Mouse (Mus musculus) hindbrain, embryonic 14.5 days (tissue): Measurements from ENCODE around the gene Nlrc3. TPM values are rescaled to one million over a fixed set of nuclear protein-coding genes. Genes with fewer than 3 reads are reported as not detected.

Source experiments
- ATAC-seq: fragments of 200-750 bp; cut with Nextera tagmentation; 2 replicates; pipeline ENCODE4 v1.8.0; 2017; ENCODE audit warnings: moderate number of reproducible peaks, mild to moderate bottlenecking, moderate TSS enrichment, moderate library complexity; ENCODE audit not compliant: low FRiP score
- DNase-seq: peaks from one replicate; pipeline ENCODE4 v3.0.0-alpha.2; 2015; ENCODE audit warnings: low spot score
- H3K27ac ChIP-seq: fragments of 300-500 bp; sonication (generic); 2 replicates; pipeline ENCODE4 v1.5.1; 2014; ENCODE audit warnings: mild to moderate bottlenecking, moderate library complexity
- H3K27me3 ChIP-seq: fragments of 300-500 bp; sonication (generic); 2 replicates; pipeline ENCODE4 v1.6.1; 2014; ENCODE audit warnings: mild to moderate bottlenecking, low read length, mixed read lengths; ENCODE audit not compliant: control insufficient read depth, insufficient read depth
- H3K36me3 ChIP-seq: fragments of 300-500 bp; sonication (generic); replicated peaks from 2 replicates; pipeline ENCODE4 v1.6.1; 2014; ENCODE audit not compliant: control insufficient read depth, insufficient read depth
- H3K4me1 ChIP-seq: fragments of 300-500 bp; sonication (generic); replicated peaks from 2 replicates; pipeline ENCODE4 v1.6.1; 2014; ENCODE audit warnings: antibody characterized with exemption, low read length, mixed read lengths; ENCODE audit not compliant: control insufficient read depth, insufficient read depth
- H3K4me2 ChIP-seq: fragments of 300-500 bp; sonication (generic); replicated peaks from 2 replicates; pipeline ENCODE4 v1.6.1; 2014; ENCODE audit warnings: mild to moderate bottlenecking, moderate library complexity
- H3K4me3 ChIP-seq: fragments of 300-500 bp; sonication (generic); replicated peaks from 2 replicates; pipeline ENCODE4 v1.5.1; 2014; ENCODE audit warnings: mild to moderate bottlenecking, low read length
- H3K9ac ChIP-seq: fragments of 300-500 bp; sonication (generic); 2 replicates; pipeline ENCODE4 v1.6.1; 2014
- H3K9me3 ChIP-seq: fragments of 300-500 bp; sonication (generic); 2 replicates; pipeline ENCODE4 v1.6.1; 2016; ENCODE audit warnings: low read length; ENCODE audit not compliant: control insufficient read depth
- WGBS: fragments of 180-500 bp; shearing (Covaris S2); extraction: QIAGEN DNeasy Blood & Tissue Kit; methylation state at CpG from one replicate; pipeline ENCODE4 v1.1.7; 2014; 5-methylcytosine and 5-hydroxymethylcytosine counted together
- microRNA-seq: library from miRNA; unstranded; fragments of <30 nt; microRNA quantifications from one replicate; pipeline ENCODE4, GENCODE M21; 2016
- polyA plus RNA-seq: library from polyadenylated mRNA; unstranded; fragments of >200 nt; fragmentation: Nextera tagmentation; extraction: Ambion mirVana; gene quantifications from 2 replicates; pipeline ENCODE4 v1.2.1, GENCODE M21; 2014

Nlrc3 gene
- polyA plus RNA-seq, 1 experiment from 2014 or later = 1.0 TPM

DNA sequence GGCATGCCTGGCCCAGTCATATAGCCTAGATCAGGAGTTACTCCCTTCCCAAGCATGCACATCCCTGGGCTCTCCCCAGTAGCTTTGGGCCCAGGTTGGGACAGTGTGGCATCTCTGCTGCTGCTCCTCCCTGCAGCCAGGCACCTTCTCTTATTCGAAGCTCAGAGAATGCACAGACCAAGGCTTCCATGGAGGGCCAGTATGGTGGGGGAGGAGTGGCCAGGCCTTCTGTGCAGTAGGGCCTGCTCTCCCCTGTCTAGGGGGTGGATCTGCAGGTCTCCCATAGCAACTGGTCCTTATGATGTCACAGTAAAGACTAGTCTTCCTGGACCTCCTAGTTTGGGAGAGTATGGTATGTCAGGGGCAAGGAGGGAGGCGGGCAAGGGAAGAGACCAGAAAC, 69.0 kb downstream of the Nlrc3 start:
- Histone ChIP-seq H3K27me3 (no peaks in the 10 kb centered on the region), H3K9me3 (no peaks in the 10 kb centered on the region), H3K36me3 (peaks cover 50% of the 10 kb centered on the region), H3K9ac (0 out of 2 replicates have a peak overlapping the region, but pooled peaks have one; percentile 1), H3K4me1 (peaks cover 13% of the 10 kb centered on the region), H3K4me3 (no peak overlapping the region), H3K27ac (no peak overlapping the region), H3K4me2 (no peak overlapping the region)
- 73% methylated on average over 2 of the region's 2 CpGs for WGBS
- no peak for DNase-seq
- no peak for ATAC-seq

DNA sequence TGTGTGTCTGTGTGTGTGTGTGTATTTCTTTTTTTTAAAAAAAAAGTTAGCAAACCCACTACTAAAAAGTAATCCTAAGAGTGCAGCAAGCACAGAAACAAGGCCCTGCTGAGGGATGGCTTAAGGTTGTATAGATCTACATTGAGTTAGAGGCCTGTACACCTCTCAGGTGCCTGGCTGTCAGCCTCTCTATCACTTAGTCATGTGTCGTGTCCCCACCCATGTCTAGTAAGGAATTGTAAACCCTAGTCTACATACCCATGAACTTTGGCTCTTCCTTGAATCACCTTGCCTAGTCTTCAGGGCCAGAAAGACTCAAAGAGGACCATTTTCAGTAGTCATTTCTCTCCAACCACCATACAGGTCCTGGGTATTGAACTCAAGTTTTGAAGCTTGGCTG, 79.9 kb downstream of the Nlrc3 start:
- no peaks in the 10 kb centered on the region for H3K27me3 ChIP-seq
- 91% methylated on average over 1 of the region's 1 CpGs for WGBS
- no peak overlapping the region for H3K9ac ChIP-seq
- H3K36me3 ChIP-seq = peaks cover 62% of the 10 kb centered on the region
- H3K4me1 ChIP-seq = no peaks in the 10 kb centered on the region
- no peaks in the 10 kb centered on the region for H3K9me3 ChIP-seq
- no peak overlapping the region for H3K4me2 ChIP-seq
- DNase-seq (no peak), ATAC-seq (no peak)
- H3K4me3 ChIP-seq = no peak overlapping the region
- no peak overlapping the region for H3K27ac ChIP-seq

DNA sequence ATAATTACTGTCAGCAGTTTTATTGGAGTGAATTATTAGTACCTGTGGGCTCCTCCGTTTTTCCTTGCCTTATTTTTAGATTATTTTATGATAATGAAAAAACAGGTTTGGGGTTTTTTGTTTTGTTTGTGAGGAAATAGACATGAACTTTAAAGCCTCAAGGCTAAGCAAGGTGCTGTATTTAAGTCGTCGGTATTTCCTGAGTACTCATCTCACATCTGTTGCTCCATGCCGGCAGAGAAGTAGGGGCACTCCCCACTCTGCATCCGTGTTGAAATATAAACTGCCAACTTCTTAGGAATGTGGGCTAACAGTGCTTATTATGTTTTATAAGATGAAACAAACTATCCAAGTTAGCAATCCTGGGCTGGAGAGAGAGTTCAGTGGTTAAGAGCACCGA, 80.4 kb downstream of the Nlrc3 start:
- H3K4me2 ChIP-seq = no peak overlapping the region
- no peaks in the 10 kb centered on the region for H3K27me3 ChIP-seq
- no peak overlapping the region for H3K27ac ChIP-seq
- ATAC-seq (no peak), DNase-seq (no peak)
- H3K4me1 ChIP-seq = no peaks in the 10 kb centered on the region
- H3K4me3 ChIP-seq = no peak overlapping the region
- H3K9me3 ChIP-seq = no peaks in the 10 kb centered on the region
- peaks cover 57% of the 10 kb centered on the region for H3K36me3 ChIP-seq
- H3K9ac ChIP-seq = no peak overlapping the region
- WGBS = 87% methylated on average over 6 of the region's 6 CpGs

DNA sequence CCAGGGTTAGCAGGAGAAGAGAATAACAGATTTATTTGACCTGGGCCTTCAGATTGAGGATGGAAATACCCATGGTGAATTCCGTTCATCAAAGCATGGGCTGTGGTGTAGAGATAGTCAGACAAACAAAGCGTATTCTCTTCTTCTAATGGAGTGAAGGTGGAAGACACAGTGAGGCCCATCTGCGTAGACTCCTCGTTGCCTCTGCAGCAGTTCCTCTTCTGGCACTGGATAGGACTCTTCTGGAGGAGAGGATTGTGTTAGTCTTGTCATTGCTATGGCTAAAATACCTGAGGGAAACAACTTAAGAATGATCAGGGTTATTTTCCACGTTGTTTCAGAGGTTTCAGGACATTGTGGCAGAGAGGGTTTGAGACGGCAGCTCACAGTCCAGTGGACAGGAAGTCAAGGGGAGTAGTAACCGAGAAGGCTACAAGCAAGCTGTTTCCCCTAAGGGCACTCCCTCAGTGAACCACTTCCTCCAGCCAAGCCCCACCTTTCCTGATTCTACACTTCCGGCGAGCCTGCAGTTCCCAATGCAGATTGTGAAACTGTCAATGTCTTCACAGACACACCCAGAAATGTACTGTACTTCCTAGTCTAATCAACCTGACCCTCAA, 81.1 kb downstream of the Nlrc3 start:
- Histone ChIP-seq H3K27ac (peak overlapping the region; percentile 38; the same call in 1 of the 2 replicates), H3K4me1 (no peaks in the 10 kb centered on the region), H3K27me3 (no peaks in the 10 kb centered on the region), H3K9me3 (no peaks in the 10 kb centered on the region), H3K36me3 (peaks cover 50% of the 10 kb centered on the region), H3K4me2 (no peak overlapping the region), H3K9ac (no peak overlapping the region), H3K4me3 (no peak overlapping the region)
- ATAC-seq (no peak), DNase-seq (no peak)
- WGBS = 82% methylated on average over 9 of the region's 9 CpGs

Small RNA genes lying within 50 kb of the gene (microRNA-seq; reads per million reads assigned to microRNA genes)
- not detected for gene Gm23493

Other genes starting within 250 kb of the Nlrc3 start
- 27.9 and 30.8 TPM in 2 replicates for gene Zfp263, start 232.5 kb downstream of the Nlrc3 start, polyA plus RNA-seq
- not detected in 2 replicates for gene Olfr15, start 145.8 kb downstream of the Nlrc3 start, polyA plus RNA-seq
- gene Zfp174, start 129.4 kb downstream of the Nlrc3 start, polyA plus RNA-seq = 2.9 TPM in 2 replicates
- 97.0 and 104 TPM in 2 replicates for gene Naa60, start 104.3 kb downstream of the Nlrc3 start, polyA plus RNA-seq
- 19.5 and 21.2 TPM in 2 replicates for gene Zfp597, start 92.1 kb downstream of the Nlrc3 start, polyA plus RNA-seq
- 2.8 and 5.2 TPM in 2 replicates for gene Gm20695, start 92.0 kb downstream of the Nlrc3 start, polyA plus RNA-seq
- gene 1700037C18Rik, start 67.9 kb downstream of the Nlrc3 start, polyA plus RNA-seq = 11.2 and 11.4 TPM in 2 replicates
- 37.4 and 40.8 TPM in 2 replicates for gene Cluap1, start 67.8 kb downstream of the Nlrc3 start, polyA plus RNA-seq
- 35.3 and 36.9 TPM in 2 replicates for gene Slx4, start 27.1 kb upstream of the Nlrc3 start, polyA plus RNA-seq
- gene Dnase1, start 60.3 kb upstream of the Nlrc3 start, polyA plus RNA-seq = 6.3 and 6.8 TPM in 2 replicates
- gene Trap1, start 101.2 kb upstream of the Nlrc3 start, polyA plus RNA-seq = 47.9 and 54.4 TPM in 2 replicates
- 38.8 and 45.7 TPM in 2 replicates for gene Crebbp, start 237.4 kb upstream of the Nlrc3 start, polyA plus RNA-seq